Mouse (Mus musculus): ENCODE measurements around the gene Ccdc7a.
"Not testable (repeated sequence)": the region's sequence is repeated elsewhere in the genome, so short reads cannot be mapped to it uniquely, and the experiment has no call there.

The Ccdc7a gene

DNA sequence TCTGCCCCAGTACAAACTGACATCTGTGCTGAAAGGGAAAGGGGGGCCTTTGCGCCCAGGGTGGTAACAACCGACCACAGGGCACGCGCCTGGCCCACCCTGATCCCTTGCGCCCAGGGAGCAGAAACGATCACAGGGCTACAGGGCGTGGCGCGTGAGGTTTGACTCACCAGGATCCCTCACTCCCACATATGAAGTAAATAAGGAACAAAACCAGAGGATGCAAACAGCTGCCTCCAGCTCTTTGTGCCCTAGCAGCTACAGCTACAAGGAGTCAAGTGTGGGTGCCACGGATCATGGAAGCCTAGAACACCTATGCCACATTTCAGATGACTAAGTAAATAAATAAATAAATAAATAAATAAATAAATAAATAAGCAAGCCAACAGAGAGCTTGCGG is at the start of gene Ccdc7a:
Gene Ccdc7a (minus strand): TSS at position 101 of the 400 bp plus-strand sequence.
- not testable (repeated sequence) for DNase-seq (ENCODE audit: low spot score)

DNA sequence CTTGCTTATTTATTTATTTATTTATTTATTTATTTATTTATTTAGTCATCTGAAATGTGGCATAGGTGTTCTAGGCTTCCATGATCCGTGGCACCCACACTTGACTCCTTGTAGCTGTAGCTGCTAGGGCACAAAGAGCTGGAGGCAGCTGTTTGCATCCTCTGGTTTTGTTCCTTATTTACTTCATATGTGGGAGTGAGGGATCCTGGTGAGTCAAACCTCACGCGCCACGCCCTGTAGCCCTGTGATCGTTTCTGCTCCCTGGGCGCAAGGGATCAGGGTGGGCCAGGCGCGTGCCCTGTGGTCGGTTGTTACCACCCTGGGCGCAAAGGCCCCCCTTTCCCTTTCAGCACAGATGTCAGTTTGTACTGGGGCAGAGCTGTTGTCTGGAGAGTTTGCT is 1.5 kb upstream of the Ccdc7a start, which contains the start of gene Ccdc7b:
Gene Ccdc7b (plus strand): TSS at position 301 of the 400 bp plus-strand sequence.
- not testable (repeated sequence) for DNase-seq (ENCODE audit: low spot score)

DNA sequence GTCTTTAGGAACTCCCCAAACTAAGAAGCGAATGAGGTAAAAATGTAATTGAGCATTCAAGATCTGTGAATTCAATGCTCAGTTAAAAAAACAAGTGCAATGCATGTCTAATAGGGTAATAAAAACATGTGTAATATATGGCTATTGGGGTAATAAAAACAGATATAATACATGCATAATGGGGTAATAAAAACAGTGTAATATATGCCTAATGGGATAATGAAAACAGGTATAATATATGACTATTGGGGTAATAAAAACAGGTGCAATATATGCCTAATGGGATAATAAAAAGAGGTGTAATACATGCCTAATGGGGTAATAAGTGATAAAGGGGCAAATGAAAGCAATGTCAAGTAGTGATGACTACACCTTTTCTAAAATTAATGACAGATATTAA is 73.9 kb downstream of the Ccdc7a start:
- no peak for DNase-seq (ENCODE audit: low spot score)

DNA sequence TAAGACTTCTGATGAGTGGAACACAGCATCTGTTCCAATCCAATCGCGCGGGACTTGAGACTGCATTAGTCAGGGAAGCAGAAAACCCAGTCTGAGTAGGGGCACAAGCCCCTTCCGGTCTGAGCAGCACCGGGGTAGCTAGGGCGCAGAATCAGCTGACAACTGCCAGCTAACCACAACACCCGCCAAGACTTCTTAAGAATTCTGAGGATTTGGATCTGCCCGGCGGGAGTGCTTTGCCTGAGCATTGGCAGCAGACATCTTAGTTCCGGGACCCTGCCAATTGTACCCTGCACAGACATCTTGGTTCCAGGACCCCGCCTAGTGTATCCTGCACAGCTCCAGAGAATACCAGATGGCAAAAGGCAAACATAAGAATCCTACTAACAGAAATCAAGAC is 116.4 kb downstream of the Ccdc7a start:
- not testable (repeated sequence) for DNase-seq (ENCODE audit: low spot score)

DNA sequence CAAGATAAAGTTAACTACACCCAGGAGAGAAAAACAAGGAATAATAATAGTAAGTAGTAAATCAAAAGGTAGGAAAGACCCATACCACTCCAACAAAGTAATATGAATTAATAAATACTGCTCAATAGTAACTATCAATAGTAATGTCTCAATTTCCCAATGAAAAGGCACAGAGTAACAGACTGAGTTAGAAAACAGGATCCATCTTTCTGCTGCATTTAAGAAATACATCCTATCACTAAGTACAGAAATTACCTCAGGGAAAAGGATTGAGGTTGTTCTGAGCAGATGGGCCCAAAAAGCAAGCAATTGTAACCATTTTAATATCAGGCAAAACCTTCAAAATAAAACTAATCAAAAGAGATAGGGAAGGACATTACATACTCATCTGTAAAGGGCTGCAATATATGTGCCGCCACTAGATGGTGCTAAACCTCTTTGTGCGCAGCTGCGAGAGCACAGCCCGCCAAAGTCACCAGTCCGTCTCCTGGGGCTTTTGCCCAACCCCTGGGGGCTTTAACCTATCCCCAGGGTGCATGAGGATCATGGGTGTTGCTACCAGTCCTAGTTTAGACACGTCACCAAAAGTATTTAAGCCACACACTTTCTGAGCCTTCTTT is 124.2 kb downstream of the Ccdc7a start:
- not testable (repeated sequence) for DNase-seq (ENCODE audit: low spot score)

DNA sequence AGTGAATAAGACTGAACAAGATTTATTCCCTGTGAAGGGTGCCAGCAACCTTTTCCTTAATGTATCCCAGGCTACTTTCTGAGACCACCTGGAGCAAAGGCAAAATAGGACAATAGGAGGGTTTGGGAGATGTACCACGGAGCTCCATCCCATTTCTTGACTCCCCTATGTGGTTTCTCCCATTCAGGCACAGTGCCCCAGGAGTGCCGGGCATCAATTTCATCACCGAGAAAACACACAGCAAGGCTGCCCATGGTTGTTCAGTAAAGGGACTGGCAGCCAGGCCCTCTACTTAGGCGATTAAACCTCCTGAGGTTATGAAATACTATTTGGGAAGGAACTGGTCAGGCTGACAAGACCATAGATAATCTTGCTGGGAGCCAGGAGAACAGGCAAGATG is 131.9 kb downstream of the Ccdc7a start:
- DNase-seq (ENCODE audit: low spot score) = no peak

DNA sequence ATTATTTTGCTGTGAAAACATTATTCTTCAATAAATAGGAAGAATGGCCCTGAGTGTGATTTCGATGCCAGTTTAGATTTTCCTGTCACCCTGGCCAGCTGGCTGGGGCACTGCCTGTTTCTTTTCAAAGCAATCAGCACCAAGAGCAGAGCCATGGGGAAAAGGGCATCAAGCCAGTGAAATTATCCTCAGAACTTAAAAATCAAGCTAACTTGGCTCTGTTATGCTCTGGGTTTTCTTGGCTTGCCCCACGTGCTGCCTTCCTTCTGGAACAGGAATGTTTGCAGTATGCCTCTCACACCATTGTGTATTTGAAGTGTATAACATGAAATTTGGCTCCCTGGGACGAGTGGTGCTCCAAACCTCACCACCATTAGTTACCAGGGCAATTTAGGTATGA is 182.6 kb downstream of the Ccdc7a start:
- DNase-seq (ENCODE audit: low spot score) = no peak

DNA sequence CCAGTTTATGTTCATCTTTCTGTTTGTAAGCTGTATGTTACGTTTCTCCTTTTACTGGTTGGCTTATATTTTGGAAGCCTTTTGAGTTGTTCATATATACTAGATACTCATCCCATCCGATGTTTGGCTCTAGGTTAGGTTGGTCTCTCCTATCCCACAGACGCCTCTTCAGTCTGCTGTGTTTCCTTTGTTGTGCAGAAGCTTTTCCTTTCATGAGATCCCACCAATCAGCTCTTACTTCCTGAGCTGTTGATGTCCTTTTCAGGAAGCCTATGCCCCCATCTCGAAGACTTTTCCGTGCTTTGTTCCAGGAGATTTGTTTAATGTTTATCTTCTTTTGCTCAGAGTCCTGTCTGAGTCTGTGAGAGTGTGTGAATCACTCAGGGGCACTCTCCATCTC is 221.6 kb downstream of the Ccdc7a start:
- DNase-seq (ENCODE audit: low spot score) = no peak

DNA sequence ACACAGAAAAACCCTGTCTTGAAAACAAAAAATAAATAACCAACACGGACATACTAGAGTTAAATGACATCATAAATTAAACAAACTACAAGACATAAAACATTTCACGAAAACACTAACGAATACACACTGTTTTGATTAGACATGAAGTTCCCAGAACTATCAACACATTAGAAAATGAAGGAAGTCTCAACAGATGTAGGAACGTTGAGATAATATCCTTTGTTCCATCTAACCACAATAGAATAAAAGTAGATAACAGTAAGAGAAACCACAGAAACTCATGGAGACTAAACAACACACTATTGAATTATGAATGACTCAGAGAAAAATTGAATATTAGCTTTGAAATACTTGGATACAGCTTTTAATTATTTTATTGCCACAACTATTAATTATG is 252.8 kb downstream of the Ccdc7a start:
- no peak for DNase-seq (ENCODE audit: low spot score)

DNA sequence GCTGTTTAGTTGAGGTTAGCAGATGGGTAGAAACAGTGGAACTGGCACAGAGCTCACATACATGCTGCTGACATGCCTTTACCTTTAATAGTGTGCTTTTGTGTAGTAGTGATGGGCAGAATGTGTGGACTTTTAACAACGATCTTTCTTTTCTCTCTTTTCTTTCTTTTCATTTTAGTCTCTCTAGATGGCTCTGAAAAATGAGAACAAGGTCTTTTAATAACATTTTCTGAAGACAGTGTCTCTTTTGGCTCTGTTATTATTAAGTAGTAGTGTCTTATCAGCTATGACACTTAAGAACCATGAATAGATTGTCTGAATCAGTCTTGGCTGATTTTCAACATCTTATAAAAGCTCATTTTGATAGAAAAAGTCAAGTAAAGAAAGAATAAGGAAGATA is 266.7 kb downstream of the Ccdc7a start, which contains the start of gene Gm3952:
Gene Gm3952 (minus strand): TSS at position 101 of the 400 bp plus-strand sequence.
- no peak for DNase-seq (ENCODE audit: low spot score)

DNA sequence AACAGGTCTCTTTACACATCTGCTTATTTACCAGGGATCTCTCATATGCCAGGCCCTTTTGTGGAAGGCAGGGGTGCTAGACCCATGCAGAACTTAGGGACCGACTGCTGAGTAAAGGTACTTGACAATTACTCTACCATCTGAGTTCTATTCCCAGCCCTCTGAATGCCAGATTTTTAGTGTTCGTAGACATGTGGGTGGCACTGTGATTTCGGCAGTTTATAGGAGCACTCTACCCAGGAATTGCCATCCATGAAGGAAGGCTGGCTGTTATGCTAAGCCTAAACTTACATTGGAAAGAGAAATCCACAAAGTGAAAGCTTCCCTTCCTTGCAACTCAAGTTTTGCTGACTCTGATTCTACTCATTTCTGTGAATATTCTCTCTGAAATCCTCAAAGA is 329.6 kb downstream of the Ccdc7a start:
- DNase-seq (ENCODE audit: low spot score) = no peak

DNA sequence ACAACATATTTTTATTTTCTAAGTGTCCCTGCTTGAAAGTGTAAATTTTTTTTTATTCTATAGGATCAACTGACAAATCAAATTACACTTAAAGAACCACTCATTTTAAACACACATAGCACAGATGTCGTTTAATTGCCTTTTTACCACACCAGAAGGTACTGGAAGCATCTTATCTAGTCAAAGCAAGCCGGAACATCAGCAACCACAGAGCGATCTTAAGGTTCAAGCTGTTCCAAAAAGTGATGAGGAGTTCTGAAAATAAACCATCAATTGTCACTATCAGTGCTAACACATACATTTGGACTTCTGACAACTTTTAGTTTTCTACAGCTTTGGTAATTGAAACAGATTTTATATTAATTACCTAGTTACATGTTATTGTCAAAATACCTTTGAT is 331.2 kb downstream of the Ccdc7a start:
- DNase-seq (ENCODE audit: low spot score) = no peak

DNA sequence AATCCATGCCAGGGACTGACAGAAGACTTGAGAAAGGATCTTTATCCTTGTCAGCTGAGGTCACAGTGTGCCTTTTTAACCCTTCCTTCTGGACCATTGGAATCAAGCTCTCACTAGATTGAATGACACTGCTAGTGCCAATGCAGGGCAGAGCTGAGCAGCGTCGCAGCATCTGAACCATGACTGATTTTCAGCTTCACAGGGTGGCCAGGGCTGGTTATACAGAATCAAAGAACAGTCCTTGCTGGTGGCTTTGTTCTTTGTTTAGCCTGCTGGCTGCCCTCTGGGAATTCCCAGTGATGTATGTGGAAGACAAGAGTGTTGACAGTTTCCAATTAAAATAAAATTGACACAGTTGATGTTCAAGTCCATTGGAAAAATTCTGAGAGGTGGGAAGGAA is 333.1 kb downstream of the Ccdc7a start:
- DNase-seq (ENCODE audit: low spot score) = no peak

DNA sequence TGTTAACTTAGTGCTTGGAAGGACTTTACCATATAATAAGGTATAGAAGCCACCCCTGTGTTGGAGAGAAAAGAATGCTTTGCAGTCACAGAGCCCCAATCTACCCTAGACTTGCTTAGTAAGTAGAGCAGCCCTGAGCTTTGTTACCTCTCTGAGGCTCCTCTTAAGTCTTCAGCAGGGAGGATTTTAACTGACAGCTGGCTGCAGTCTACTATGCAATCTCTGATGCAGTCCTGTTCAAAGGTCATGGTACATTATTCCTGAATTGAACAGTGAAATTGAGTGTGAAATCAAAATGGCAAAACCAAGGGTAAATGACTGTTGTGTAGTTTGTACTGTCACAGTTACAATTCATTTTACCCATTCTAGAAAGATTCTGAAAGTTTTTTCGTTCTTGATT is 338.1 kb downstream of the Ccdc7a start:
- no peak for DNase-seq (ENCODE audit: low spot score)

DNA sequence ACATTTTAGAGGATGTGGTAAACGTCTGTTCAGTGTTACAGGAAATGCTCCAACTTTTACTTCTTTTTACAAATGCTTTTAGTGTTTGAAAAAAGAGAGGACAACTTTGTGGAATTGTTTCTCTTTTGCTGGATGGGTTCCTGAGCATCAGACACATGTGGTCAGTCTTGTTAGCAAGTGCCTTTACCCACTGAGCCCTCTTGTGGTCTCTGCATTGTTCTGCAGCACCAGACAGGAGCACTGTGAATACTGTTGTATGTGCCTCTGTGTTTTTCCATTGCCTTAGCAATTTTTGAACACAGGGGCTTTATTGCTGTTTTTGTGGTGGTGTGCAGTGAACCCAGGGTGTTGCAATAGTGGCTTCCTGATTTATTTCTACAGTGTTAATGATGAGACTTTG is 340.5 kb downstream of the Ccdc7a start:
- DNase-seq (ENCODE audit: low spot score) = no peak

DNA sequence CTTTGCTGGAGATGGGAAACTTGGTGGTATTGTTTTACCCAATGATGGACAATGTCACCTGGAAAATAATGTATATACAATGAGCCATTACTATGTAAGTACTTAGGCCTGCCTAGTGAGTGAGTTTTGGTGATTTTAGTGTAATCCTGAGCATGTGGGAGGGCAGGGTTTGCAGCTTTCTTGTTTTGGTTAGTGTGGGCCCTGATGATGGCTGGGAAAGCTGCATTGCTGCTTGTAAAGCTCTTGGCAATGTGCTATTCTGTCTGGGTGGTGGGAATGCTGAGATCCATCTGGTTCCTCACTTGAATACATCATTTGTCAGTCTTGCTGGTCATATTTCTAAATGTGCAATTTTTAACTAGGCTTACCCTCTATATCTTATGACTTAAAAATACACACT is 349.1 kb downstream of the Ccdc7a start:
- no peak for DNase-seq (ENCODE audit: low spot score)

DNA sequence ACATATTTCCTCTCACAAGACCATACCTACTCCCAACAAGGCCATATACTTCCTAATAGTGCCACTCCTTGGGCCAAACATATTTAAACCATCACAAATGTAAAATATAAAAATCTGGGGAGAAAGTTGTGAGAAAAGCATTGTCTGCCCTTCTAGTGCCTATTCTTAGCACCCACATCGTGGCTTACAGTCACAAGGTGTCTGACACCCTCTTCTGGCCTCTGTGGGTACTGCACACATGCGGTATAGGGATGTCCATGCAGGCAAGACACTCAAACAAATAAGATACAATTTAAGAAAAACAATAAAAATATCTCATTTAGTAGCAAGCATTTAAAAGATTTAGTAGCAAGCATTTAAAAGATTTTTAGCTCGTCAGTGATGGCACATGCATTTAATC is 356.1 kb downstream of the Ccdc7a start:
- DNase-seq (ENCODE audit: low spot score) = peak; percentile 12

DNA sequence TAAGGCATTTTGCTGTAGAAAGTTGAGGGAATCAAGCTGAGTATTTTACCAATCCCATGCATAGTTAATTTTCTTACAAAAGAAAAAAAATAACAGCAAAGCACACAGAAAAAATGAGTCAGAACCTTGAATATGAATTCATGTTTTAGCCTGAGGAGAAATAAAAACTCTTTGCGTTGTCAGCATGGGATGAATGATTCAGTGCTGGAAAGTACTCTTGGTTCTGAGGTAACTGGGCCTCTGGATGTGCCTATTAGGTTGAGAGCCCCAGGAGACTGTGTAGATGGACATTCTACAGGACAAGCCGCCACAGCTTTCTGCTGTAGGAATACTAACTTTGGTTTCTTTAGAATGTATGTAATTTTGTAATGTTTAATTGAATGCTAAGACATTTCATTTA is 360.5 kb downstream of the Ccdc7a start:
- no peak for DNase-seq (ENCODE audit: low spot score)

DNA sequence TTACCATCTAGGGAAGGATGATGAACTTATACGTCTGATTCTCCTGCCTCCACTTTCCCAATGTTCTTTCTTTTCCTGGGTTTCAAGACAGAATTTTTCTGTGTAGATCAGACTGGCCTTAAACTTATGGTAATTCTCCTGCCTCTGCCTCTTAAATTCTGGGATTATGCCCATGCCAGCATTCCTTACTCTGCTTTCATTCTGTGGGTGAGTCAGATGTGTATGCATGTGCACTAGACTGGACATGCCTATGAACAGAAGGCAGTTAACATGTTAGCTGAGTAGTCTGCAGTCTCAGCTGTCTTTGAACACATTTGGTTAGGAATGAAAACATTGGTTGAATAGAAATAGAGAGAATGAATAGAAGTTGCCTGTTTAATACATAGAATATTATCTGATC is 360.9 kb downstream of the Ccdc7a start:
- no peak for DNase-seq (ENCODE audit: low spot score)

DNA sequence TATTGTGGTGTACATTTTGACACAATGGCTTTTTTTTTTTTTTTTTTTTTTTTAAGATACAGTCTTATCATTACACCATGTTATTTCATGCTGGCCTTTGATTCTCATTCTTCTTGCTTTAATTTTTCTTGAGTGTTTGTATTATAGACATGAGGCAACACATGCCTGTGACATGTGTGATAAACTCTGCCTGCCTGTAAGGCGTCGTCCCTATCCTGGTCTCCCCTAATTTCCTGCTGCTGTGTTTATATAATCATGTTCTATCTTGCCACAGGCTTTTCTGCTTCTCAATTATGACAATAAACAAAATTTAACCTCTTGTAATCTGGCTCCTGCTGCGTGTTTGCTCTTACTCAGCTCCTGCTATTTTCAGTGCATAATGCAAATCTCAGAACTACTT is 367.4 kb downstream of the Ccdc7a start:
- DNase-seq (ENCODE audit: low spot score) = no peak

DNA sequence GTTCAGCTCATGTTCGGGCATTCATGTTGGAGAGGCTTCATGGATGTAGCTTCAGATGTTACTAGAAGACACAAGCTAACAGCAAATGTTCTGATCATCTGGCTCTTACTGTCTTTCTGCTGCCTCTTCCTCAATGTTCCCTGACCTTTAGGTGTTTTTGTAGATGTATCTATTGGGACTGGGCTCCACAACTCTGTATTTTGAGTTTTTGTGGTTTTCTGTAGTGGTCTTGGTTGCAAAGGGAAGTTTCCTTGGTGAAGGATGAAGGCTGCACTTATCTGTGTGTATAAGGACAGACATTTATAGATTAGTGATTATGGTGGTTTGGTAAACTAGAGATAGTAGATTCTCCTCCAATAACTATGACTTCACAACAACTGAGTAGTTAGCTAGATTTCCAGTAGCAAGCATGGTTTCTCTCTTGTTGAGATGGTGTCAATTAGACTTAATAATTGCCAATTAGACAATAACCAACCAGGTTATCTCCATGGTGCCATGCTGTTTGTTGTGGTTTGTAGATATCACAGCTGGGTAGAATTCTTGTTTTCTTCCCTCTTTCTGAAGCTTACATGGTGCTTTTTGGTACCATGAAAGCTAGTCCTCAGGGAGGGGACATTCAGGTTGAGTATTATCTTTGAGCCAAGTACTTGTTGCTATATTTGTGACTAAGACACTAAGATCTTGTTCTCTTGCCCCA is 368.5 kb downstream of the Ccdc7a start:
- DNase-seq (ENCODE audit: low spot score) = no peak

DNA sequence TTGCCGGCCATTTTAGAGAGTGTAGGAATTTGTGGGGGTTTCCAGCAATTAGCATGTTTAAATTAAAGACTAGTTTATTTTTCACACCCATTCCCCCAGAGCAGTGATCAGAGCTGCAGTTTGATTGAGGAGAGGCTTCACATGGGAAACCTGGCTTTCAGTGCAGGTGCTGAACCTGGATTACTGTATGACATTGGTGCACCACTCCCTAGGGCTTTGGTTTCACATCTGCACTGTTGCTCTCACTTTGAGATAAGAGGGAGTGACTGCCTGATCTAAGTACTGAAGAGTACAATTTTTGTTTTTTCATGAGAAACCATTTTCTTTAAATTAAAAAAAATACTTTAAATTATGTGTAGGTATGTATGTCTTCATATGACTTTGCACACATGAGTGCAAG is 375.3 kb downstream of the Ccdc7a start:
- no peak for DNase-seq (ENCODE audit: low spot score)

DNA sequence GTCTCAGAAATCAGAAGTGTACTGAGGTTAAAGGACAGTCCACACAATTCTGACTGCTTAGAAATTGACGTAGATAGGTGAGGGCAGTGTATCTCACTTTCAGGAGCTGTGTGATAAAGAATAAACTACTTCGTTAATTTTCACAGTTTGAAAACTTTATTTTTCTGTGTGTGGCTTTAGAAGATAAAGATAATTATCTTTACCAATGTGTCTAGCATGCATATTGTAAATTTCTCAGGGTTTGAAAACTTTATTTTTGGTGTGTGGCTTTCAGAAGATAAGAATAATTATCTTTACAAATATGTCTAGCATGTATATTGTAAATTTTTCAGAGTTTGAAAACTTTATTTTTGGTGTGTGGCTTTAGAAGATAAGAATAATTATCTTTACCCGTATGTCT is 376.6 kb downstream of the Ccdc7a start:
- DNase-seq (ENCODE audit: low spot score) = no peak

DNA sequence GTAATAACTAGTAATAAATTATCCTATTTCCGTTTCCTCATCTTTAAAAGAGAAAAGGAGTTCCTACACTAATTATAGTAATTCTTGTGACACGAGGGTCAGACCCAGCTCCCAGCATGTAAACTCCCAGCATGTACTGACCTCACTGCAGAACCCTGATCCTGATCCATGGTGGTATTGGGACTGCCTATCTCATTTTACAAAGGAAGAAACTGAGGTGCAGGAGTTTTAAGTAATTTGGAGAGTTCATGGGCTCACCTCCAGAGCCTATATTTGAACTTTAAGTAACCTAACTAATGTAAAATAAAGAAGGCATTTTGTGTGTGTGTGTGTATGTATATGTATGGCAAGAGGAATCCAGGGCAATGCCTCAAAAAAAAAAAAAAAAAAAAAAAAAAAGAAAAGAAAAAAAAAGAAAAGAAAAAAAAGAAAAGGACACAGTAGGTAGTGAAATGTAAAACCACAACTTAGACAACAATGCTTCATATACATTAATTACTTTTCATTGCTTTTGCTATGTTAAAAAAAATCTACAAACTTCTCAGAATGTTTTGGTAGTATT is 378.8 kb downstream of the Ccdc7a start:
- DNase-seq (ENCODE audit: low spot score) = no peak
